Mouse (Mus musculus) embryonic facial prominence, embryonic 11.5 days (tissue): ENCODE results near the gene Brpf1. TPM values are rescaled to one million over a fixed set of nuclear protein-coding genes. Genes with fewer than 3 reads are reported as not detected.

Experiments used
- ATAC-seq: fragments of 200-750 bp; cut with Nextera tagmentation; replicated peaks from 2 replicates; pipeline ENCODE4 v1.8.0; 2017; ENCODE audit warnings: low read depth; ENCODE audit not compliant: insufficient number of reproducible peaks, low FRiP score, low TSS enrichment
- DNase-seq: peaks from one replicate; pipeline ENCODE4 v3.0.0-alpha.2; 2015; ENCODE audit warnings: low spot score
- H3K27ac ChIP-seq: fragments of 300-500 bp; sonication (generic); replicated peaks from 2 replicates; pipeline ENCODE4 v1.5.1; 2014; ENCODE audit warnings: mild to moderate bottlenecking, low read depth, low read length, control low read depth
- H3K27me3 ChIP-seq: fragments of 300-500 bp; sonication (generic); 2 replicates; pipeline ENCODE4 v1.6.1; 2014; ENCODE audit warnings: mild to moderate bottlenecking, low read length, moderate library complexity, mixed read lengths; ENCODE audit not compliant: control insufficient read depth, insufficient read depth
- H3K36me3 ChIP-seq: fragments of 300-500 bp; sonication (generic); replicated peaks from 2 replicates; pipeline ENCODE4 v1.6.1; 2014; ENCODE audit warnings: low read depth, mild to moderate bottlenecking, low read length, moderate library complexity, mixed read lengths; ENCODE audit not compliant: control insufficient read depth, insufficient read depth
- H3K4me1 ChIP-seq: fragments of 300-500 bp; sonication (generic); 2 replicates; pipeline ENCODE4 v1.6.1; 2014; ENCODE audit warnings: low read length, mixed read lengths; ENCODE audit not compliant: control insufficient read depth, insufficient read depth
- H3K4me2 ChIP-seq: fragments of 300-500 bp; sonication (generic); 2 replicates; pipeline ENCODE4 v1.6.1; 2014; ENCODE audit warnings: low read depth, mild to moderate bottlenecking, control low read depth, low read length, moderate library complexity
- H3K4me3 ChIP-seq: fragments of 300-500 bp; sonication (generic); 2 replicates; pipeline ENCODE4 v1.5.1; 2014; ENCODE audit warnings: low read depth, low read length, control low read depth
- H3K9ac ChIP-seq: fragments of 300-500 bp; sonication (generic); replicated peaks from 2 replicates; pipeline ENCODE4 v1.6.1; 2014; ENCODE audit warnings: mild to moderate bottlenecking, control low read depth, low read length
- H3K9me3 ChIP-seq: fragments of 300-500 bp; sonication (generic); replicated peaks from 2 replicates; pipeline ENCODE4 v1.6.1; 2016; ENCODE audit warnings: mild to moderate bottlenecking, low read length, inconsistent platforms, mixed read lengths; ENCODE audit not compliant: control insufficient read depth
- WGBS: fragments of 180-500 bp; shearing (Covaris S2); extraction: QIAGEN DNeasy Blood & Tissue Kit; methylation state at CpG from one replicate; pipeline ENCODE4 v1.1.7; 2014; 5-methylcytosine and 5-hydroxymethylcytosine counted together
- polyA plus RNA-seq: library from polyadenylated mRNA; unstranded; fragments of >200 nt; fragmentation: Nextera tagmentation; extraction: Ambion mirVana; gene quantifications from 2 replicates; pipeline ENCODE4 v1.2.1, GENCODE M21; 2014

The Brpf1 gene
- polyA plus RNA-seq, 1 experiment from 2014 or later, result 17.6 TPM

DNA sequence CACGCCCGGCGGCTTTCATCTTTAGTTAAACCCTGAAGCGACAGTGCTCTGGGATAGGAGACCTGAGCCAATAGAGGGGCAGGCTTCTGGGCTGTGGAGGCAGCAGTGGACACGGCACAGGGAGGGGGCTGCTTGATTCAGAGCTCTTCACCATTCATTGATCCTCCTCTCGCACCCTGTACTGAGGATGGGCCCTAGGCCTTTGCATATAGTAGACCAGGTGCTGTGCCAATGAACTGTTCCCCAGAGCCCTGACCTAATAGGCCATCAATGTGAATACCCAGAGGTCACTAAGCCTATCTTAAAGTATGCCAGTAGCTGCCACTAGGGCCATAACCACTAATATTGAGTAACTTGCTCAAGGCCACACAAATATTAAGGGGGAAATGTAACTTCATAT, 25.3 kb upstream of the Brpf1 start:
- no peak for ATAC-seq
- no peak overlapping the region for H3K27ac ChIP-seq
- no peak overlapping the region for H3K4me3 ChIP-seq
- no peaks in the 10 kb centered on the region for H3K9me3 ChIP-seq
- DNase-seq, result no peak
- no peak overlapping the region for H3K9ac ChIP-seq
- H3K4me2 ChIP-seq, result no peak overlapping the region
- H3K27me3 ChIP-seq, result peaks cover 23% of the 10 kb centered on the region
- no peaks in the 10 kb centered on the region; the same call in 1 of the 2 replicates for H3K4me1 ChIP-seq
- no peaks in the 10 kb centered on the region for H3K36me3 ChIP-seq
- WGBS, result 67% methylated on average over 6 of the region's 6 CpGs

DNA sequence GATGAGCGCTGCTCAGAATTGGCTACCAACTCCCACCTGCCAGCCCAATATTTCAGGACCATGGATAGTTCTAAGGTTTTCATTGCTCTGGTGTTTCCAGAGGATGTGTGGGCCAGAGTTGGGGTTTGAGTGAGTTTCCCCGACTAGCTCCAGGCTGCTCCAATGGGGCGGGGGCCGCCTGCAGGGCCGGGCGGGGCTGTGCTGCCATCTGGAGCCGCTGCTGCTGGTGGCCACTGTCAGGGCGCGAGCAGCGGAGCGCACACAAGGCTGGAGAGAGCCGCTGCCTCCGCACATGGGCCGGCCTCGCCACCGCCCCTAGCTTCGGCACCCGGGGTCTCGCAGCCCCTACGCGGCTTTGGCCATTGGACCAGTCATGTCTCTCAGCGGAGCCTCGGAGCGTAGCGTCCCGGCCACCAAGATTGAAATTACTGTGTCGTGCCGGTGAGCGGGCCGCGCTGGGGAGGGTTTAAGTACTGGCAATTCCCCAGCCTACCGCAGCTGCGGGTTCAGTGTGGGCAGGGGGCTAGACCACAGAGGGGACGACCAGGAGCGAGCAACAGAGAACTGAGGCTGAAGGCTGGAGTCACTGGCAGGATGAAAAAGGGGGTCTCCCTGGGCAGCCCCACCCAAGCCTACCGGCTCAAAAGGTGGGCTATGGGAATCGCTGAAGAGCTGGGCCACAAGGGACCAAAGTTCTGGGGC, 24.7 kb upstream of the Brpf1 start, which contains the start of gene Cpne9:
Gene Cpne9 (plus strand): TSS at position 207 of the 702 bp plus-strand sequence.
- Histone ChIP-seq H3K9ac (no peak within 1 kb of the TSS), H3K27me3 (peaks cover 23% of the 10 kb centered on the region), H3K9me3 (no peaks in the 10 kb centered on the region), H3K4me1 (no peaks in the 10 kb centered on the region; the same call in 1 of the 2 replicates), H3K4me3 (no peak within 1 kb of the TSS), H3K27ac (no peak within 1 kb of the TSS), H3K36me3 (no peaks in the 10 kb centered on the region), H3K4me2 (peak within 1 kb of the TSS; percentile 11)
- DNase-seq, result peak; percentile 89
- peak; percentile 76; the same call in 1 of the 2 replicates for ATAC-seq
- 1% methylated on average over 37 of the region's 37 CpGs for WGBS

DNA sequence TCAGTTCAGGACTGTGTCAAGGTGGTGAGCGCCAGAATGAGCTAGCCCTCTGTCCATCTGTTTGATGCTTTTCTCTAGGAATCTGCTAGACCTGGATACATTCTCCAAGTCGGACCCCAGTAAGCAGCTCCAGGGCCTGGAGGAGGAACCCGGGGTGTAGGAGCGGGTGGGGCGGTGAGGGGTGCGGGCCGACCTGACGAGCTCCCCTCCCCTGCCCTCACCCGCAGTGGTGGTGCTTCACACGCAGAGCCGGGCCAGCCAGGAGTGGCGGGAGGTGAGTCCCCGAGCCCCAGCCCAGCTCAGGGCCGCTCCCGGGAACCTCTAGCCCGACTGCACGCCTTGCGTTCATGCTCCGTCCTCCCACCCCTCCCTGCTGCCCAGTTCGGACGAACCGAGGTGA, 24.0 kb upstream of the Brpf1 start:
- H3K27ac ChIP-seq, result no peak overlapping the region
- H3K36me3 ChIP-seq, result no peaks in the 10 kb centered on the region
- no peak overlapping the region for H3K4me3 ChIP-seq
- no peak overlapping the region for H3K9ac ChIP-seq
- 0 out of 2 replicates have a peak, but pooled peaks have one; percentile 46 for ATAC-seq
- WGBS, result 1% methylated on average over 22 of the region's 22 CpGs
- H3K4me1 ChIP-seq, result no peaks in the 10 kb centered on the region; the same call in 1 of the 2 replicates
- H3K9me3 ChIP-seq, result no peaks in the 10 kb centered on the region
- H3K4me2 ChIP-seq, result no peak overlapping the region
- no peak for DNase-seq
- peaks cover 23% of the 10 kb centered on the region for H3K27me3 ChIP-seq

DNA sequence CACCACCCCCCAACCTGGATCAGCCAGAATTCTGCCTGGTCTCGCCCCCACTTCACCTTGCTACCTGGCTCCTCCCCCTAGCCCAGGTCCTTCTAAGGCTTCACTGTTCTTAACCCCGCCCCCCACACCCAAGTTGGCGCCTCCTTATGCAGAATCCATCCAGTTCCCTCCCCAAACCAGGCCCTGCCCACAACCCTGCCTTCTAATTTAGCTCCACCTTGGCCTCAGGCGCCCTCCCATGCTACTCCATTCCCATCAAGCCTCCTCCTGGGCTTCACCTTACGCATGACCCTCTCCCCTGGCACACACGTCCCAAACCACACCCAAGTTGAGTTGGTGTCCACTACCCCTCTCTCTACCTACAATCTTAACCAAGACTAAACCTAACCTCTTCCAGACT, 23.4 kb upstream of the Brpf1 start:
- H3K27ac ChIP-seq, result no peak overlapping the region
- ATAC-seq (no peak), DNase-seq (no peak)
- H3K9ac ChIP-seq, result no peak overlapping the region
- no peak overlapping the region for H3K4me2 ChIP-seq
- WGBS, result 3% methylated on average over 6 of the region's 6 CpGs
- no peak overlapping the region for H3K4me3 ChIP-seq
- H3K4me1 ChIP-seq, result no peaks in the 10 kb centered on the region; the same call in 1 of the 2 replicates
- no peaks in the 10 kb centered on the region for H3K36me3 ChIP-seq
- H3K9me3 ChIP-seq, result no peaks in the 10 kb centered on the region
- H3K27me3 ChIP-seq, result peaks cover 23% of the 10 kb centered on the region

DNA sequence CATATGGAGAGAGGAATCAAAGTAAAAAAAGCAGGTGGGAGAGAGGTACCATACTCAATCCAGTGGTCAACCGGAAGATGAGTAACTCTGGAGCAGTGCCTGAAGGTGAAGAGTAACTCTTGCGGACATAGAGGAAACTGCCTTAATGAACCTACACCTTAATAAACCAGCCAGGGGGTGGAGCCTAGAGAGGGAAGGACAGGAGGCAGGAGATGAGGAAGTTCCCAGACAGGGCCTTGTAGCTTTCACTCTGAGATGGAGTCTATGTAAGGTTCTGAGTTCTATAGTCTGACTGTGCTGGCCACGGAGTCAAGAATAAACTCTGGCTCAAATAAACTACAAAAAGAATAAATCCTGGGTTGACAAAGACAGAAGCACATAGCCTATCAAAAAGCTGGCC, 22.0 kb upstream of the Brpf1 start:
- Histone ChIP-seq H3K4me2 (no peak overlapping the region), H3K27ac (no peak overlapping the region), H3K9ac (no peak overlapping the region), H3K27me3 (peaks cover 23% of the 10 kb centered on the region), H3K9me3 (no peaks in the 10 kb centered on the region), H3K4me1 (no peaks in the 10 kb centered on the region; the same call in 1 of the 2 replicates), H3K36me3 (no peaks in the 10 kb centered on the region), H3K4me3 (no peak overlapping the region)
- no peak for ATAC-seq
- DNase-seq, result no peak
- WGBS, result 79% methylated on average over 3 of the region's 3 CpGs

DNA sequence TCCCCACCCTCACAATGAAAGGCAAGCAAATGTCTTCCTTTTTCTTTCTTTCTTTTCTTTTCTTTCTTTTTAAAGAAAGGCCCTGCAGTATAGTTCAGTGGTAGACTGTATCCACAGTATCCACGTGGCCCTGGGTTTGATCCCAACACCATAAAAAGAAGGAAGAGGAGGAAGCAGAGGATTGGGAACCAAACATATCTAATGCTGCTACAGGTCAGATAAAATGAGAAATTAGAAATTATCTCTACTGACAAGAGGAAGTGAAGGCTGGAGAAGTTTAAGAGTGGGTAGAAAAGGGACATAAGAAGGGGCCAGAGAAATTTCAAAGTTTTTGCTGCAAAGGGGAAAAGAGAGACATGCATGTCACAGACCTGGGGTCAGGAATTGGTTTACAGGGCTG, 20.6 kb upstream of the Brpf1 start:
- no peak overlapping the region for H3K9ac ChIP-seq
- H3K4me2 ChIP-seq, result no peak overlapping the region
- ATAC-seq (no peak), DNase-seq (no peak)
- H3K27me3 ChIP-seq, result peaks cover 23% of the 10 kb centered on the region
- 64% methylated on average over 1 of the region's 1 CpGs for WGBS
- H3K36me3 ChIP-seq, result no peaks in the 10 kb centered on the region
- H3K27ac ChIP-seq, result no peak overlapping the region
- H3K4me1 ChIP-seq, result no peaks in the 10 kb centered on the region; the same call in 1 of the 2 replicates
- H3K9me3 ChIP-seq, result no peaks in the 10 kb centered on the region
- H3K4me3 ChIP-seq, result no peak overlapping the region

DNA sequence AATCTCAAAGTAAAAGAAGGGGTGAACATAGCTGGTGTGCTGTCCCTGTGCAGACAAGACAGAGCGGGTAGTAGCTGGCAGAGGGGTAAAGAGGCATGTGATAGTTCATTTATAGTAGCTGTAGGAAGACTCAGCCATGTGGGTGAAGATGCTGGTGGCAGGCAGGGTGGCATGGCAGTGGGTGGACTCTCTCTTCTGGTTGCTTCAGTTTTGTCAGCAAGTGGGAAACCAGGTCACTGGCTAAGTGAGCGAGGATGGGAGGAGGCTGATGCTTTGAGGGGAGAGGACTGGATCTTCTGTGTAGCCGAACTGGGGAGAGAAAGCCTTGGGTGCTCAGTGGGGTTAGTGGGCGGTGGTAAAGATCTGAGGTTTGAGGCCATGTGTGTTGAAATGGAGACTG, 19.7 kb upstream of the Brpf1 start:
- no peak overlapping the region for H3K4me2 ChIP-seq
- ATAC-seq (no peak), DNase-seq (no peak)
- H3K4me3 ChIP-seq, result no peak overlapping the region
- no peak overlapping the region for H3K27ac ChIP-seq
- no peak overlapping the region for H3K9ac ChIP-seq
- H3K4me1 ChIP-seq, result no peaks in the 10 kb centered on the region; the same call in 1 of the 2 replicates
- 74% methylated on average over 4 of the region's 4 CpGs for WGBS
- H3K9me3 ChIP-seq, result no peaks in the 10 kb centered on the region
- H3K36me3 ChIP-seq, result no peaks in the 10 kb centered on the region
- peaks cover 21% of the 10 kb centered on the region for H3K27me3 ChIP-seq

DNA sequence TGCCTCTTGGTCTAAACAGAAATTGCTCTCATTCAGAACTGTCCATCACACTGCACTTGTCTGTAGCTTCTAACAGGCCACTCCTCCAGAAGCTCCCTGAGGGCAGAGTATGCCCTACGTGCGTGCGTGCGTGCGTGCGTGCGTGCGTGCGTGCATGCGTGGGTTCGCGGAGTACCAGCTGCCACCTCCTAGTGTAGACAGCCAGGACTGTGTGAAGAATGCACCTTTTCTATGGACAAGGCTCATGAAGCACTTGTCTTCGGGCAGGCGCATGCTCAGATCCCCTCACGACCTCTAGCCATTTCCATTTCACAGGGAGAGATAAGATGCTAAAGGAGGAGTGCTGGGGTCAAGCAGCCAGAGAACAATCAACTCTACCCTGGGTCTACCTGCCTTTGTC, 17.6 kb upstream of the Brpf1 start:
- ATAC-seq, result no peak
- H3K4me3 ChIP-seq, result no peak overlapping the region
- no peaks in the 10 kb centered on the region for H3K4me1 ChIP-seq
- no peaks in the 10 kb centered on the region for H3K9me3 ChIP-seq
- no peaks in the 10 kb centered on the region for H3K36me3 ChIP-seq
- H3K27ac ChIP-seq, result no peak overlapping the region
- no peak for DNase-seq
- H3K4me2 ChIP-seq, result no peak overlapping the region
- H3K27me3 ChIP-seq, result peaks cover under 1% of the 10 kb centered on the region
- H3K9ac ChIP-seq, result no peak overlapping the region
- 91% methylated on average over 15 of the region's 15 CpGs for WGBS
